Mouse (Mus musculus) erythroblast, embryonic 14.5 days (primary cell): ENCODE results near the gene Zfp956.

Experiments used
- GATA1 ChIP-seq: IDR thresholded peaks from 2 replicates; pipeline ENCODE4 v1.6.1; 2012; ENCODE audit warnings: low read length, inconsistent platforms, mixed read lengths
- TAL1 ChIP-seq: IDR thresholded peaks from 3 replicates; pipeline ENCODE4 v1.6.1; 2012; ENCODE audit warnings: low read length, inconsistent platforms, mixed read lengths

DNA sequence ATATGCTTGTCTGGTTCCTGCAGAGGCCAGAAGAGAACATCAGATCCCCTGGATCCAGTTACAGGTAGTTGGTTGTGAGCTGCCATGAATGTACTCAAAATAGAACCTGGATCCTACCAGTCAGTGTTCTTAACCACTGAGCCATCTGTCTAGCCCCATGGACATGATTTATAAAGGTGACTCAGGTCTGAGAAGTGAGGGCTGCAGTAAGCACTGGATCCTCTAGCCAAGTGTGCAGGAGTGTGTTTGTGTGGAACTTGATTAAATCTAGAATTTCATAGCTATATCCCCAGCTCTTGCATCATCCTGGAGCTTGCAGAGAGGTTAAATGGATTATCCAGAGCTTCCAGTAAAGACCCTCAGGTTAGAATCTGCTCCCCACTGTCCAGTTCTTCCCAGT lies 4.6 kb downstream of the Zfp956 start:
- TF ChIP-seq TAL1 (no peak), GATA1 (no peak)
